Mouse (Mus musculus): ENCODE results near the gene Fam13c.
A peak's percentile ranks its signal among the peaks of the same experiment; 100 is the strongest.

Gene Fam13c

GRCm38 (mm10) chr10:70534571-70534970, 94.3 kb downstream of the Fam13c start:
- Histone ChIP-seq H3K36me3 (ENCODE audit: insufficient read depth, low read length) (0 out of 2 replicates have a peak, but pooled peaks cover 13% of the 10 kb centered on the region), H3K4me1 (replicated peaks; ENCODE audit: low read depth, low read length) (peaks cover 6% of the 10 kb centered on the region), H3K4me3 (replicated peaks; ENCODE audit: low read length) (no peak overlapping the region), H3K9me3 (ENCODE audit: low read length) (no peaks in the 10 kb centered on the region), H3K27me3 (ENCODE audit: insufficient read depth, low read length) (no peaks in the 10 kb centered on the region)
- TF ChIP-seq NANOG (IDR thresholded peaks at IDR 0.05; ENCODE audit: borderline replicate concordance, low read length) (no peak), POU5F1 (IDR thresholded peaks at IDR 0.05; ENCODE audit: borderline replicate concordance, low read length) (no peak), CTCF (conservative IDR thresholded peaks at IDR 0.05; ENCODE audit: low read length) (no peak)

- H3K36me3 ChIP-seq (ENCODE audit: insufficient read depth, low read length): 0 out of 2 replicates have a peak, but pooled peaks cover 13% of the 10 kb centered on the region
- H3K9me3 ChIP-seq (ENCODE audit: low read length): no peaks in the 10 kb centered on the region
- TF ChIP-seq NANOG (IDR thresholded peaks at IDR 0.05; ENCODE audit: borderline replicate concordance, low read length) (no peak), CTCF (conservative IDR thresholded peaks at IDR 0.05; ENCODE audit: low read length) (no peak), POU5F1 (IDR thresholded peaks at IDR 0.05; ENCODE audit: borderline replicate concordance, low read length) (no peak)
- H3K4me3 ChIP-seq (replicated peaks; ENCODE audit: low read length): no peak overlapping the region
- H3K4me1 ChIP-seq (replicated peaks; ENCODE audit: low read depth, low read length): peaks cover 6% of the 10 kb centered on the region
- H3K27me3 ChIP-seq (ENCODE audit: insufficient read depth, low read length): no peaks in the 10 kb centered on the region
Measured at GRCm38 (mm10) chr10:70535401-70535800, 95.1 kb downstream of the Fam13c start.

DNA sequence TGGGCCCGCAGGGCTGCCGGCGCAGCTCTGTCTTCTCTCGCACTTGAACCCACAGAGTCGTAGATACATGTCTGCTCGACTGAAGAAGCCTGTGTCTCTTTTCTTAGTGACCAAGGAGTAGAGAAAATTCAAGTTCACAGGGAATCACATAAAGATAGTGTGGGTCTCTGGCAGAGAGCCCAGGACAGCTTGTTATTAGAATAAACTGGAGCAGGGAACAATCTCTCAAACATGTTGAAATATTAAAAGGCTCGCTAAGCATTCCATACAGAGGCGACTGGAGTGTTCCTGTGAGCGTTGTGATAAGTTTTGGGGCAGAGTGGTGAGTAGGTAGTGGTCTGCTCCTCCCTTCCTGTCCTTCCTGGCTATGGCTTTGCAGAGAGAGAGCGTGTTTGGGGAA, 97.4 kb downstream of the Fam13c start:
- no peak for TF ChIP-seq POU5F1 (IDR thresholded peaks at IDR 0.05; ENCODE audit: borderline replicate concordance, low read length)
- TF ChIP-seq NANOG (IDR thresholded peaks at IDR 0.05; ENCODE audit: borderline replicate concordance, low read length): no peak
- no peak for TF ChIP-seq CTCF (conservative IDR thresholded peaks at IDR 0.05; ENCODE audit: low read length)
- peaks cover 13% of the 10 kb centered on the region; the same call in 1 of the 2 replicates for H3K36me3 ChIP-seq (ENCODE audit: insufficient read depth, low read length)
- no peaks in the 10 kb centered on the region for H3K27me3 ChIP-seq (ENCODE audit: insufficient read depth, low read length)
- H3K9me3 ChIP-seq (ENCODE audit: low read length): no peaks in the 10 kb centered on the region
- 0 out of 2 replicates have a peak overlapping the region, but pooled peaks have one; percentile 10 for H3K4me3 ChIP-seq (replicated peaks; ENCODE audit: low read length)
- H3K4me1 ChIP-seq (replicated peaks; ENCODE audit: low read depth, low read length): peaks cover 6% of the 10 kb centered on the region

- Histone ChIP-seq H3K4me3 (replicated peaks; ENCODE audit: low read length) (no peak overlapping the region), H3K4me1 (replicated peaks; ENCODE audit: low read depth, low read length) (peaks cover 6% of the 10 kb centered on the region), H3K27me3 (ENCODE audit: insufficient read depth, low read length) (no peaks in the 10 kb centered on the region), H3K36me3 (ENCODE audit: insufficient read depth, low read length) (peaks cover 16% of the 10 kb centered on the region; the same call in 1 of the 2 replicates), H3K9me3 (ENCODE audit: low read length) (no peaks in the 10 kb centered on the region)
- TF ChIP-seq CTCF (conservative IDR thresholded peaks at IDR 0.05; ENCODE audit: low read length): no peak
- no peak for TF ChIP-seq POU5F1 (IDR thresholded peaks at IDR 0.05; ENCODE audit: borderline replicate concordance, low read length)
- TF ChIP-seq NANOG (IDR thresholded peaks at IDR 0.05; ENCODE audit: borderline replicate concordance, low read length): no peak
Measured at GRCm38 (mm10) chr10:70539251-70539650, 99.0 kb downstream of the Fam13c start.

- no peaks in the 10 kb centered on the region for H3K9me3 ChIP-seq (ENCODE audit: low read length)
- H3K4me1 ChIP-seq (replicated peaks; ENCODE audit: low read depth, low read length): peaks cover 6% of the 10 kb centered on the region
- no peaks in the 10 kb centered on the region for H3K27me3 ChIP-seq (ENCODE audit: insufficient read depth, low read length)
- peaks cover 10% of the 10 kb centered on the region; the same call in 1 of the 2 replicates for H3K36me3 ChIP-seq (ENCODE audit: insufficient read depth, low read length)
- no peak for TF ChIP-seq POU5F1 (IDR thresholded peaks at IDR 0.05; ENCODE audit: borderline replicate concordance, low read length)
- peak; percentile 46 for TF ChIP-seq CTCF (conservative IDR thresholded peaks at IDR 0.05; ENCODE audit: low read length)
- no peak overlapping the region for H3K4me3 ChIP-seq (replicated peaks; ENCODE audit: low read length)
Measured at GRCm38 (mm10) chr10:70540456-70541195, 100.3 kb downstream of the Fam13c start.

DNA sequence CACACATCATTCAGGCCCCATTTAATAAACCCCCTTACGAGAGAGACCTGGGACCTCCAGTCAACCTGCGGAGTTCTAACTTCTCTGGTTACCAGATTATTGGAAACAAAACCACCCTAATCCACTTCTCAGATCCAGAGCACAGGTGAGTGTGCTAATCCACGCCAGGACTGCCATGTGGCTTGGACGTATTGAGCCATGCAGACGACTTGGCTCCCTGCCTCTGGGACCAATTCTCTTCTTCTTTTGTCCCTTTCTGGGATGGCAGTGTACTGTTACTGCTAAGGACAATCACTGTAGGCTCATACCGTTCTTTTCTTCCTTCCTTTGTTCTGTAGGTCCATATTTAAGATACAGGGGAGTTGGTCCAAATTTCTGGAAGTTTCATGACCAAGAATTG, 102.6 kb downstream of the Fam13c start:
- no peak for TF ChIP-seq NANOG (IDR thresholded peaks at IDR 0.05; ENCODE audit: borderline replicate concordance, low read length)
- TF ChIP-seq CTCF (conservative IDR thresholded peaks at IDR 0.05; ENCODE audit: low read length): no peak
- TF ChIP-seq POU5F1 (IDR thresholded peaks at IDR 0.05; ENCODE audit: borderline replicate concordance, low read length): no peak
- H3K27me3 ChIP-seq (ENCODE audit: insufficient read depth, low read length): no peaks in the 10 kb centered on the region
- peaks cover 3% of the 10 kb centered on the region; the same call in 1 of the 2 replicates for H3K36me3 ChIP-seq (ENCODE audit: insufficient read depth, low read length)
- no peak overlapping the region for H3K4me3 ChIP-seq (replicated peaks; ENCODE audit: low read length)
- no peaks in the 10 kb centered on the region for H3K9me3 ChIP-seq (ENCODE audit: low read length)
- peaks cover 13% of the 10 kb centered on the region for H3K4me1 ChIP-seq (replicated peaks; ENCODE audit: low read depth, low read length)

GRCm38 (mm10) chr10:70552531-70552930, 112.2 kb downstream of the Fam13c start:
- Histone ChIP-seq H3K9me3 (ENCODE audit: low read length) (no peaks in the 10 kb centered on the region), H3K4me1 (replicated peaks; ENCODE audit: low read depth, low read length) (0 out of 2 replicates have a peak, but pooled peaks cover 5% of the 10 kb centered on the region), H3K27me3 (ENCODE audit: insufficient read depth, low read length) (no peaks in the 10 kb centered on the region), H3K4me3 (replicated peaks; ENCODE audit: low read length) (no peak overlapping the region), H3K36me3 (ENCODE audit: insufficient read depth, low read length) (peaks cover 42% of the 10 kb centered on the region)
- TF ChIP-seq POU5F1 (IDR thresholded peaks at IDR 0.05; ENCODE audit: borderline replicate concordance, low read length) (no peak), CTCF (conservative IDR thresholded peaks at IDR 0.05; ENCODE audit: low read length) (no peak), NANOG (IDR thresholded peaks at IDR 0.05; ENCODE audit: borderline replicate concordance, low read length) (no peak)

- Histone ChIP-seq H3K36me3 (ENCODE audit: insufficient read depth, low read length) (peaks cover 37% of the 10 kb centered on the region), H3K9me3 (ENCODE audit: low read length) (no peaks in the 10 kb centered on the region), H3K27me3 (ENCODE audit: insufficient read depth, low read length) (no peaks in the 10 kb centered on the region), H3K4me1 (replicated peaks; ENCODE audit: low read depth, low read length) (peaks cover 4% of the 10 kb centered on the region; the same call in 1 of the 2 replicates), H3K4me3 (replicated peaks; ENCODE audit: low read length) (no peak overlapping the region)
- TF ChIP-seq CTCF (conservative IDR thresholded peaks at IDR 0.05; ENCODE audit: low read length): peak; percentile 84
- TF ChIP-seq POU5F1 (IDR thresholded peaks at IDR 0.05; ENCODE audit: borderline replicate concordance, low read length): no peak
- no peak for TF ChIP-seq NANOG (IDR thresholded peaks at IDR 0.05; ENCODE audit: borderline replicate concordance, low read length)
Measured at GRCm38 (mm10) chr10:70563636-70564035, 123.4 kb downstream of the Fam13c start.

All from E14TG2a.4 (cell line).